Mouse (Mus musculus) C2C12 (cell line): Measurements from ENCODE around the gene Avp. TPM values are rescaled to one million over a fixed set of nuclear protein-coding genes. Genes with fewer than 3 reads are reported as not detected.

Experiments
- H3K27me3 ChIP-seq: one replicate; pipeline ENCODE4 v1.6.1; 2011; ENCODE audit not compliant: control insufficient read depth, insufficient read depth, insufficient read length
- H3K36me3 ChIP-seq: one replicate; pipeline ENCODE4 v1.6.1; 2011; ENCODE audit not compliant: control insufficient read depth, insufficient read depth
- H3K4me3 ChIP-seq: one replicate; pipeline ENCODE4 v1.5.1; 2011; ENCODE audit warnings: mild to moderate bottlenecking, control low read depth; ENCODE audit not compliant: poor library complexity, insufficient read depth, severe bottlenecking
- H3K79me2 ChIP-seq: one replicate; pipeline ENCODE4 v1.6.1; 2011; ENCODE audit not compliant: control insufficient read depth, insufficient read depth
- H3K79me3 ChIP-seq: one replicate; pipeline ENCODE4 v1.6.1; 2011; ENCODE audit warnings: low read depth, control low read depth
- H3ac ChIP-seq: one replicate; pipeline ENCODE3; 2011; ENCODE audit warnings: low read depth; ENCODE audit not compliant: control insufficient read depth, insufficient read length
- CEBPB ChIP-seq: IDR thresholded peaks from one replicate; pipeline ENCODE4 v1.6.1; 2011; ENCODE audit warnings: low read depth, mild to moderate bottlenecking, control low read depth, moderate library complexity
- CTCF ChIP-seq: IDR thresholded peaks from one replicate; pipeline ENCODE4 v1.5.1; 2011; ENCODE audit not compliant: control insufficient read depth, insufficient read depth, insufficient read length
- FOSL1 ChIP-seq: IDR thresholded peaks from one replicate; pipeline ENCODE4 v1.8.0; 2011; ENCODE audit warnings: mild to moderate bottlenecking, low read length; ENCODE audit not compliant: poor library complexity, insufficient read depth, severe bottlenecking
- MAX ChIP-seq: IDR thresholded peaks from one replicate; pipeline ENCODE4 v1.6.1; 2011; ENCODE audit warnings: mild to moderate bottlenecking, control low read depth
- MYOD1 ChIP-seq: IDR thresholded peaks from one replicate; pipeline ENCODE4 v1.6.1; 2011; ENCODE audit warnings: low read depth; ENCODE audit not compliant: control insufficient read depth, insufficient read length
- MYOG ChIP-seq: IDR thresholded peaks from one replicate; pipeline ENCODE4 v1.6.1; 2011; ENCODE audit not compliant: control insufficient read depth, insufficient read length; ENCODE audit errors: extremely low read depth
- USF1 ChIP-seq: IDR thresholded peaks from one replicate; pipeline ENCODE4 v1.6.1; 2011; ENCODE audit warnings: low read depth, mild to moderate bottlenecking, control low read depth, moderate library complexity
- polyA plus RNA-seq: library from polyadenylated mRNA; unstranded; fragments of >200 nt; fragmentation: generic; extraction: Trizol; gene quantifications from one replicate; pipeline ENCODE4 v1.2.1, GENCODE M21; 2012; ENCODE audit warnings: missing spikeins

The Avp gene
- polyA plus RNA-seq, 1 experiment: not detected

DNA sequence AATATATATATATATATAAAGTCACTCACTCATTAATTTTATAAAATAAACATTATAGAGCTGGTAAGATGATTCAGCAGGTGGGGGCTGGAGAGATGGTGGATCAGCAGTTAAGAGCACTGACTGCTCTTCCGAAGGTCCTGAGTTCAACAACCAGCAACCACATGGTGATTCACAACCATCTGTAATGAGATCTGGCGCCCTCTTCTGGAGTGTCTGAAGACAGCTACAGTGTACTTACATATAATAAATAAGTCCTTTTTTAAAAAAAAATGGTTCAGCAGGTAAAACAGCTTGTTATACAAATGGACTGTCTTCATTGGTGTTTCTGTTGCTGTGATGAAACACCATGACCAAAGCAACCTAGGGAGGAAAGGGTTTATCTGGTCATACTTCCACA lies 24.3 kb downstream of the Avp start:
- no peaks in the 10 kb centered on the region for H3K79me2 ChIP-seq
- no peaks in the 10 kb centered on the region for H3K27me3 ChIP-seq
- H3K4me3 ChIP-seq: no peak overlapping the region
- no peaks in the 10 kb centered on the region for H3K79me3 ChIP-seq
- TF ChIP-seq MYOG: no peak
- TF ChIP-seq USF1: no peak
- no peak for TF ChIP-seq CTCF
- no peak for TF ChIP-seq MAX
- no peak for TF ChIP-seq MYOD1
- no peak for TF ChIP-seq FOSL1
- TF ChIP-seq CEBPB: no peak
- H3K36me3 ChIP-seq: peaks cover 25% of the 10 kb centered on the region
- H3ac ChIP-seq: no peak overlapping the region

DNA sequence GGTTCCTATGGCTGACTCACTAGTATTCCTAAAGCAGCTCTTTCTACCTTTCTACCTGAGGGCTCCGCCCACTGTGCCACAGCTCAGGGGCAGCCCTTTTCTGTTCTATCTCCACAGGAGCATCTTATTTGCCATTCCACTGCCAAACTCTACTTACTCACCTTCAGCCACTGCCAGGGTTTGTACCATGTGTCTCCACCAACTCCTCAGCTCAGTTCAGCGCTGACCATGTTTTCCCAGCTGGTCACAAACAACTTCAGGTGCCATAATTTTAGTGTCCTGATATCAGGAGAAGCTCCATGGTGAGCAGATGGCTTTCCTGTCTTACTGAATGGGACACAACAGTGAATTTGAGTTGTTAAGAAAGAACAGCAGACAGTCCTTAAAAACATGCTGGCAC lies 24.9 kb downstream of the Avp start:
- Histone ChIP-seq H3K79me2 (no peaks in the 10 kb centered on the region), H3K4me3 (no peak overlapping the region)

DNA sequence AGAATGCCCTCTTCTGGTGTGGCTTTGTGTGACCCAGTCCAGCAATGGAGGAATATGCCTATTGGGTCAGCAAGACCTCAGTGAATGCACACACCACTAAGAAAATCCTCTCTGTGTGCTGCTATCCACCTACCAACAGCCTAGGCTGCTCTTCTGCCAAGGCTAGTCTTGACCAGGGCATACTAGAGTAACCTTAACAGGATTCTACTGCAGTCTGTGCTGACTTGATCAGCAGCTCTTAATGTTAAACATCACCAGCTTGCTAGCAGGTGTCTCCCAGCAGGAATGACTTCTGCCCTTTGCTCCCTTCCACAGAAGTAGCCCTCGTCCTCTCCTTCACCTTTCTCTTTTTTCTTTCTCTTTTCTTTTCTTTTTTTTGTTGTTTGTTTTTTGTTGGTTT lies 26.1 kb downstream of the Avp start:
- Histone ChIP-seq H3ac (no peak overlapping the region), H3K27me3 (no peaks in the 10 kb centered on the region), H3K4me3 (no peak overlapping the region), H3K79me3 (no peaks in the 10 kb centered on the region), H3K36me3 (peaks cover 35% of the 10 kb centered on the region), H3K79me2 (no peaks in the 10 kb centered on the region)
- TF ChIP-seq CTCF (no peak), MYOD1 (no peak), CEBPB (no peak), USF1 (no peak), MAX (no peak), FOSL1 (no peak), MYOG (no peak)

More for the DNA sequence above, 24.9 kb downstream of the Avp start:
- Histone ChIP-seq H3ac (no peak overlapping the region), H3K79me3 (no peaks in the 10 kb centered on the region), H3K27me3 (no peaks in the 10 kb centered on the region), H3K36me3 (peaks cover 29% of the 10 kb centered on the region)
- no peak for TF ChIP-seq FOSL1
- no peak for TF ChIP-seq MAX
- no peak for TF ChIP-seq MYOG
- TF ChIP-seq CEBPB: no peak
- no peak for TF ChIP-seq MYOD1

DNA sequence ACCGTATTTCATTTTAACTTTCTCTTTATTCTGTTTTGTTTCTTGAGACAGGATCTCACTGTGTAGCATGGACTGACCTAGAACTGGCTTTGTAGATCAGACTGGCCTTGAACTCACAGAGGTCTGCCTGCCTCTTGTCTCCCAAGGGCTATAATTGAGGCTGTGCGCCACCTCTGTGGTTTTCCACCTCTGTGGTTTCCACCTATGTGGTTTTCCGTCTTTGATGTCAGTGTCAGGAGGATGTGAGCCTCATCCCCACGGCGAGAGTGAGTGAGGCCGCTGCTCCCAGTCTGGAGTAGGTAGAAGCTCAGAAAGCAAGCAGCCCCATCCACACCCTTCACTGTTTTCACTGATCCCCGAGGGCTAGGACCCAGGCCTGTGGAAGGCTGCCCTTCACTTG lies 27.5 kb downstream of the Avp start:
- TF ChIP-seq CEBPB (no peak), FOSL1 (no peak), CTCF (no peak), USF1 (no peak), MAX (no peak), MYOG (no peak), MYOD1 (no peak)
- H3K36me3 ChIP-seq: peaks cover 46% of the 10 kb centered on the region

DNA sequence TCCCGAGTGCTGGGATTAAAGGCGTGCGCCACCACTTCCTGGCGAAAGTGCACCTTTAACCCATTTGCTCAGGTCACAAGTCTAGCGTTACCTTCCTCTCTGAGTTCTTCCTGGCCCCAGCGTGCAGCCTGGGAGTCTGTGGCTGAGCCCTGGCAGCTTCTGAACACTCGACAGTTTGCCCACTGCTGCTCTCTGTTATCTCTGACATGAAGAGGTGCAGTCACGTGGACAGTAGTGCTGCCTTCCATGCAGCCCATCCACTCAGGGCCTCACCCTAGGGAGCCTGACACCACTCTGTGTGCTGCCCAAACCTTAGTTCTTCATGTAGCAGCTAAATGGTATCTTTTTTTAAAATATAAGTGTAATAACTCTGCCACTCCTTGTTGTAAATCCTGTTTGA lies 35.4 kb downstream of the Avp start:
- Histone ChIP-seq H3K4me3 (no peak overlapping the region), H3K79me3 (no peaks in the 10 kb centered on the region), H3ac (no peak overlapping the region), H3K79me2 (no peaks in the 10 kb centered on the region), H3K27me3 (no peaks in the 10 kb centered on the region), H3K36me3 (peaks cover 74% of the 10 kb centered on the region)
- TF ChIP-seq USF1 (no peak), MYOG (no peak), CEBPB (no peak), MYOD1 (no peak), MAX (no peak), FOSL1 (no peak), CTCF (no peak)

More for the DNA sequence above, 27.5 kb downstream of the Avp start:
- no peaks in the 10 kb centered on the region for H3K79me3 ChIP-seq
- H3K79me2 ChIP-seq: no peaks in the 10 kb centered on the region
- H3ac ChIP-seq: no peak overlapping the region
- no peaks in the 10 kb centered on the region for H3K27me3 ChIP-seq
- no peak overlapping the region for H3K4me3 ChIP-seq

DNA sequence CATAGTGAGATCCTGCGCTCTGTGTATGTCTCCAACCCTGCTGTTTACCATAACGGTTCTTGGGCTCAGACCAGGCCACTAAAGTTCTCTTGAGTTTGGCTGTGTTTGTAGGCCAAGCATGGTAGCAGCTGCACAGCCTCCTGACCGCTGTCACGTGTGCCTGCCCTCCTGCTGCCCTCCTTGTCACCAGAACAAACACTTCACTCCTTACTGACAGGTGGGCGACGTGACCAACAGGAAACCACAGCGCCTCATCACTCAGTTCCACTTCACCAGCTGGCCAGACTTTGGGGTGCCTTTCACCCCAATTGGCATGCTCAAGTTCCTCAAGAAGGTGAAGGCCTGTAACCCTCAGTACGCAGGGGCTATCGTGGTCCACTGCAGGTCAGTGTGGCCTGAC lies 42.1 kb downstream of the Avp start:
- Histone ChIP-seq H3K79me2 (no peaks in the 10 kb centered on the region), H3K27me3 (no peaks in the 10 kb centered on the region), H3K36me3 (peaks cover 86% of the 10 kb centered on the region), H3ac (no peak overlapping the region), H3K79me3 (no peaks in the 10 kb centered on the region), H3K4me3 (no peak overlapping the region)
- TF ChIP-seq CTCF (no peak), MYOD1 (no peak), MAX (no peak), MYOG (no peak), USF1 (no peak), FOSL1 (no peak), CEBPB (no peak)
